Mouse (Mus musculus) A20 (cell line): ENCODE data around the gene Arpc1a.
"Not testable (repeated sequence)": the region's sequence is repeated elsewhere in the genome, so short reads cannot be mapped to it uniquely, and the experiment has no call there.

Experiments used
- DNase-seq: peaks from one replicate; pipeline ENCODE4 v3.0.0-alpha.2; 2011; ENCODE audit warnings: low read depth, low spot score

Gene Arpc1a

DNA sequence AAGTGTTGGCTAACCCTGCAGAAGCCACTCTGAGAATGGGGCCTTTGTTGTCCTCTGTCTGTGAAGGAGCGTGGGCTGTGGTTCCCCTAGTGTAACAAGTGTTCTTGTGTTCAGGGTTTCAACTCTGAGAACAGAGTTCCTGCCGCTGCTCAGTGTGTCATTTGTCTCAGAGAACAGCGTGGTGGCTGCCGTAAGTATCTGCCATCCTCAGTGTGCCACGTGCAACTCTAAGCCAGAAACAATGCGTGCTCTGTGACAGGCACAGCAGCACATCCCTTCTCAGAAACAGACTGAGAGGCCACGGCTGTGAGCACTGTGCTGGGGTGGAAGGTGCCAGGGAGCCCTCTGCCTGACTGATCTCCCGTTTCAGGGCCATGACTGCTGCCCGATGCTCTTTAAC lies 20.7 kb downstream of the Arpc1a start:
- DNase-seq: no peak

DNA sequence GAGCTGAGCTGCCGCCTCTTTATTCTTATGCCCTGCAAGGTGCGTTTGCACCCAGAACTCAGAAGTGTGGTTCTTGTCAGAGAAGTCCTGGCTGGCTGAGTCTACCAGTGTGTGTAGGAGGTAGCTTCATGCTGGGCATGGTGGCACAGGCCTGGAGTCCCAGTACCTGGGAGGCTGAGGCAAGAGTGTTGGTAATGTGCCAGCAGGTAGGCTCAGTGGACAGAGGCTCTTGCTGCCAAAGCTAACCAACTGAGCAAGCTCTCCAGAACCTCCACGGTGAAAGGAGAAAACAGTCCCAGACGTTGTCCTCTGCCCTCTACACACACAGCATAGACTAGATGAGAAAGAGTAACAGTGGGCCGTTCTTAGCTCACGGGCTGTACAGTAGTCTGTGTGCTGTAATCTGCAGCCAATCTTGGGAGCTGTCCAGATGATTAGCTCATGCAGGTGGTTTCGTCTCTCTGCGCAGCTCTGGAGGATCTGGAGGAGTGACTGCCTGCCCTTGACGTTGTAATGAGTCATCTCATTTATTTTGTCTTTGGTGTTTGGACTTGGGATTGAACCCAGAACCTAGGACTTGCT lies 22.2 kb downstream of the Arpc1a start:
- no peak for DNase-seq

DNA sequence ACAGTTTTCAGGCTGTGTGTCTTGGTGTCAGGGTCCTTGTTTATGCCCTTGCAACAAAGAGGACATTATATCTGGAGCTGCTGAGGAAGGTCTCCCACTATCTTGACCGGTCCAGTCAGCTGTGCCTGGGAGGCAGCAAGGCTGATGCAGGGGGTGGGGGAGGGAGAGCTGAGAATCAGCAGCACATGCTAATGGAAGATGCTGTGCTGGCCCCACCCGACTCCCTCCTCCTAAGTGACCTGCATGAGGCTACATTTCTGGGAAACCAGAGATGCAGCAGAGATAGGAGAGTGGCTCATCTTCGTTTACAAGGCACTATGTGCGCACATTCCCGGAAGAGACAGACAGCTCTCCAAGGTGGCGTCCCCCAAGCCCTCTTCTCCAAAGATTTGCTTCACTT lies 26.8 kb downstream of the Arpc1a start:
- DNase-seq: no peak

DNA sequence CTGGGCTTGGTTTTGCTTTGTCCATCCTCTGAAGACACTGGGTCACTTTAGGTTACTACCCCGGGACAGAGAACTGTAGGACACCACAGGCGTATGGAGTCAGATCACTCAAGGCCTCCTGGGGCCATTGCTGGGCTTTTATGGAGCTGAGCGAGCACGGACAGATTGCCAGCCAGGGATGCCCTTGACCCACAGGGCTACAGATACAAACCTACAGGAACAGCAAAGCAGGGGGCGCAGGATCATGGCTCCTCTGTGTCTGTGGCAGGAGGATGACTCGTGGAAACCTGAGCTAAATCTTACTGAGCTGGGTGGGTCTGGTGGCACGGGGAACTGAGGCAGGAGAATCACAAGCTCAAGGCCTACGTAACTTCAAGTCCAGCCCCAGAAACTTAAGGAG lies 28.9 kb downstream of the Arpc1a start:
- no peak for DNase-seq

DNA sequence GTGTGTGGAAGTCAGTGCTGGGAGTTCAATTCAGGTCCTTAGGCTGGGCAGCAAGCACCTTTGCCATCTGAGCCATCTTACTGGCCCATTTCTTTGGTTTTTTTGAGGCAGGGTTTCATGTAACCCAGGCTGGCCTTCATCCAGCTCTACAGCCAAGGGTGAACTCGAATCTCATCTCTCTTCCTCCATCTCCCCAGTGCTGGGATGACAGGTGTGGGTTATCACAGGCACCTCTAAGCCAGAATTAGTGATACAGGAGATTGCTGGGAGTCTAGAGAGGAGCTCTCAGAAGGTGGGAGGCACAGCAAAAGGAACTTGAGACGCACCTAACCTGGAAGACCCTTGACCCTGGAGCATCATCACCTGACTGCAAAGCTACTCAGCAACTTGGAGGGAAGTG lies 29.8 kb downstream of the Arpc1a start:
- no peak for DNase-seq

DNA sequence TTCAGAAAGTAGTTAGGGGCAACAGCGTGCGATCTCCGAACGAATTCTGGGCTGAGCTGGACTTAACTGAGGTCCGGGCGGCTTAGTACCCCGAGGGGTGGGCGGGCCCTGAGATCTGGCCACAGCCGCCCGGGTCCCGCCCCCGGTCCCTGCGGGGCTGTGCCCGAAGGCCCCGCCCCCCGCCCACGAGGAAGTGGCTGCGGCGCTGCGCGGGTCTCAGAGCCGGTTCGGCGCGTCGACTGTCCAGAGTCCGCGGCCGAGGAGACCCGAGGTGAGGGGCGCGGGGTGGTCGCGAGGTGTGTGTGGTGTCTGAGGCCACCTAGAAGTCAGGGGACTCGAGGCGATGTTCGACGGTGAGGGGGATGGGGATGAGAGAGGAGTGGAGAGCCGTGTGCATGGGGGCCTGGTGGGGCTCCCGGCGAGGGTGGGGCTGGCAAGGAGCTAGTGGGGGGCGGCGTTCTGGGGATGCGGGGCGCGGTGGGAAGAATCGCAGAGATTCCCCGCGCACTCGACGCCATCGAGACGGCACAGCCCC lies 30.5 kb downstream of the Arpc1a start, which contains the start of gene Arpc1b:
Arpc1b (plus strand) TSS at position 145 of the 535 bp plus-strand sequence.
- peak; percentile 91 for DNase-seq

DNA sequence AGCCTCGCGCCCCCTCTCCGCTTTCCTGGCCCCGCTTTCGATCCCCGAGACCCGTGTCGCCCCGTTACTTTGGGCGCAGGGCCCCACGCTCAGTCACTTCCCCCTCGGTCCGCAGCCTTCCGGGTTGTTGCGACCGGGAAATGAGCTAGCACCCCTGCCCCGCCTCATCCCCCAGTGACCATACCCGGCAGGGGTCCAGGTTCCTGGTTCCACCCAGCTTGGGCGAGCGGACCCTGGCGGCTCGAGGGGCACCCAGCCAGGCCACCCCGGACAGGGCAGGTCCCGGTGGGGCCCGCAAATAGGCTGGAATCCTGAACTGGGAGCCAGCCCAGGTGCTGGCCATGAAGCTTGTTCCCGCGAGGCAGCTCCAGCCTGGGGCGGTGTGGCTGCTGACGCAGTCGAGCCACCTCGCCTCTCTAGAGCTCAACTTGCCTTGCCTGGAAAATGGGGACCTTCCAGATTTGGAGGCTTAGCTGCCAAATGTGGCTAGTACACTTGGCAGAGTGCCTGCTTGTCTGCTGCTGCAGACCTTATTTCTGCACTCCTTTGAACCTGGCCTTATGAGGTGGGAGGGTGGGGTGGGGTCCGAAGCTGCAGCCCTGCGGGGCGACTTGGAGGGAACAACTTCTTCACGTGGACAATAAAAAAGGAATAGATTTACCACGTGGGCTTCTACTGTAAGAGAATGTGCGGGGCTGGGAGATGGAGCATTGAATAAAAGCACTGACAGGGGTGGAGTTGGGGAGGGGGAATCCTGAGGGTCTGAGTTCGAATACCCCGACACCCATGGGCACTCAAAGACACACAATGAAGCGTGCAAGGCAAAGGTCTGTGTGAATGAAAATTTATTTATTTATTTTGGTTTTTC lies 31.2 kb downstream of the Arpc1a start:
- peak; percentile 91 for DNase-seq

DNA sequence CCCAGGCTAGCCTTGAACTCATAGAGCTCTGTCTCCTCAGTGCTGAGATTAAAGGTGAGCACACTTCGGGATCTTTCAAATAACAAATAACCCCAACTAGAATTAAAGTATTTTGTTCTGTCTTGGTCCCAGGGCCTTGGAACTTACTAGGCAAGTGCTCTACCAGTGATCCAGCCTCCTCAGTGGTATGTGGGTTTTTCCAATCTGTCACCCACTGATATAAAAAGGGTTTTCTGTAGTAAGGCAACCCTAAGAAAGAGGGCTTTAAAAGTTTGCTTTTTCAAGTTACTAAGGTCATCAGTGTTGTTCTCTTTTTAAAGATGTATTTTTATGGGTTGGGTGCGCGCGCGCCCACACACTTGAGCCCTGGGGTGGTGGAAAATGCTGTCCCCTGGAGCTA lies 32.1 kb downstream of the Arpc1a start:
- DNase-seq: no peak

DNA sequence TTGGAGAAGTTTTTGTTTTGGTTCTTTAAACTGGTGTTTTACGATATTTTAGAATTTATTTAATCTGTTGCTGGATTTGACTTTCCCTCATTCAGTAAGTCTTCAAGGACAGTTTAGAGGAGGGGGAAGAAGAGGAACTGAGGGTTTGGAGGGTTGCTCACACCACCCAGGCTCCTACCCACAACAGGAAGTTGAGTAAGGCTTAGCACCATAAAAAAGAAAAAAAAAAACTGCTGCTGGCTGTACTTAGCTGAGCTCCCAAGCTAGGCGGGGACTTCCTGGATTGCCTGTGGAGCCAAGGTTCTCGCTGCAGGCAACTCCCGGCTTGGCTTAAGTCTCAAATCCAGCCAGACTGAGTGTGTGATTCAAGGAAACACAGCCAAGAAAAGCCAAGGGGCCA lies 32.7 kb downstream of the Arpc1a start:
- DNase-seq: peak; percentile 82

DNA sequence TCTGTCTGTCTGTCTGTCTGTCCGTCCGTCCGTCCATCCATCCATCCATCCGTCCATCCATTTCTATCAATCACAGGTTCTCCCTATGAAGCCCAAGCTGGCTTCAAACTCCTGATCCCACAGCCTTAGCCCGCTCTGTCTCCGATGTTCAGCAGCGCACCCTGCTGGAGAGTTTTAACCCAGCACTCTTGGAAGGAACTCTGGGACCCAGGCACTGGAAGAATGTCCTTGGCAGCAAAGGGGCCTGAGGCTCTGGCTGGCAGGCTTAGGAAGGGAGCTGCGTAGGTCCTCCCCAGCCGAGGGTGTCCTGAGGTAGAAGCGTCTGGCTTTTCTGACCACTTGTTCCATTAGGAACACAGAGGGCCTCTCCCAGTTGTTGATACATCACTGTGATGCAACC lies 33.3 kb downstream of the Arpc1a start:
- DNase-seq: peak; percentile 54

DNA sequence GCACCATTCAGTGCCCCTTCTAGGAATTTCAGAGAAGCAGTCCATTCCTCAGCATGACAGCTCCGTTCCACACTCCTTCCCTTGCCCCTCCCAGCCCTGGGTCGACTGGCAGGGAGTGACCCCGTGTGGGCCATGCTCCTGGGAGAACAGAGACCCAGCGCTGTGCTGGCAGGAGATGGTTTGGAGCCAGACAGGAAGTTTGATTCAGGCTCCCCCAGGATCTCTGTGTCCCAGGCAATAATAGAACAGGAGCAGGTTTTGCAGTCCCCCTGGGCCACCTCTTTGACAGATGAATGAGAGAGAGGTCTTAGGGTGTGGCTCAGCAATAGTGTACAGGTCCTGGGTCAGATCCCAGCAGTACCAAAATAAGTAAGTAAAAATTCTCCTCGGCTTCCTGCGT lies 34.4 kb downstream of the Arpc1a start:
- no peak for DNase-seq

DNA sequence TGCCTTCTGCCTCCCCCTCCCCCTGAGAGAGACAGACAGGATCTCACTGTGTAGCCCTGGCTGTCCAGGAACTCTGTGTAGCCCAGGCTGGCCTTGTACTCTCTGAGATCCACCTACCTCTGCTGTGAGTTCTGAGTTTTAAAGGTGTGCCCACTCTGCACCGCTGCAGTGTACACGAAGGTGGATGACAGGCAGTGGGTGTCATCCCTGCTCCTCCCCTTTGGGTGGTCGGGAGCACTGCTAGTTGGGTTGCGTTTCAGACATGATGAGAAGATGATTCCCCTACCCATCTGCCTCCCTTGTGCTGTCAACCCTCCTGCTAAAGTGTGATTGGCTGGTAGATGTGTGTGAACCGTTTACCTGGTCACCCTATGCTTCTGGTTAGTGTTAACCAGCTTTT lies 34.8 kb downstream of the Arpc1a start:
- no peak for DNase-seq

DNA sequence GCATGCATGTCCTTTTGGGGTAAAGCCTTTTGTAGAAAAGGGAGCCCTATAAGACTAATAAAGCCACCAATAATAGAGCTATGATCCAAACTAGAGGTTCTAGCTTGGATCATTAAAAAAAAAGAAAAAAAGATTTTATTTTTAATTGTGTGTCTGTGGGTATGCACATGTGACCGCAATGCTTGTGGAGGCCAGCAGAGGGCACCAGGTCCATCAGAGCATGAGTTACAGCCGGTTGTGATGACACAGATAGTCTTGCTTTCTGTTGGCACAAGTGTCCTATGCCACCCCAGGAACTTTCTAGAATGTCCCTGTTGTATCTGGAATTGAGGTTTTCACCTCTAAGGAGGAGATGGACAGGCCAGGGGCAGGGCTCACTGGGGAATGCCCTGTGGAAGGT lies 35.8 kb downstream of the Arpc1a start:
- peak; percentile 56 for DNase-seq

DNA sequence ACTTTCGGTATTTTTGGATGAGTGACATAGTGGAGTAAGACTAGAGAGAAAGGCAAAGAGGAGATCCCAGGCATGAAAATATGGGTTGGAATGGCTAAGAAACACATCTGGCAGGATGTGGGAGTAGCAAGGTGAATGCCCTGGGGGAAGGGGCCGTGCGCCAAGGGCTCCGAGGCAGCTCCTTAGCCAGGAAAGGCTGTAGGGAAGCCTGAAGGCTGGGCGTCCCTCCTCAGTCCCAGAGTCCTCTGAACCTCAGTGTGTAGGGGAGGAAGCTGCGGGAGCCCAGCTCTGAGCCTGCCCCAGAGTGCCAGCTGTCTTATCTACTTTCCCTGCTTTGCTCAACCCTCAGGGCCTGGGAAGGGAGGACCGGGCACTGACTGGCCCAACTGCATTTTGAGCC lies 37.3 kb downstream of the Arpc1a start:
- no peak for DNase-seq

DNA sequence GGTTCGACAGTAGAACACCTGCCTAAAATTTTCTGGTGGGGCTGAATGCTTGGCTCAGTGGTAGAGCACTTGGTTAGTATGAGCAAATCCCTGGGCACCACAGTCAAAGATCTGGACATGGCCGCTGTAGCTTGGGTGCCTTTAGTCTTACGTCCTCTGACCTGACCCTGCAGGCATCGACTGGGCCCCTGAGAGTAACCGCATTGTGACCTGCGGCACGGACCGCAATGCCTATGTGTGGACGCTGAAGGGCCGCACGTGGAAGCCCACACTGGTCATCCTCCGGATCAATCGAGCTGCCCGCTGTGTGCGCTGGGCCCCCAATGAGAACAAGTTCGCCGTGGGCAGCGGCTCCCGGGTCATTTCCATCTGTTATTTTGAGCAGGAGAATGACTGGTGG lies 39.8 kb downstream of the Arpc1a start:
- DNase-seq: no peak

DNA sequence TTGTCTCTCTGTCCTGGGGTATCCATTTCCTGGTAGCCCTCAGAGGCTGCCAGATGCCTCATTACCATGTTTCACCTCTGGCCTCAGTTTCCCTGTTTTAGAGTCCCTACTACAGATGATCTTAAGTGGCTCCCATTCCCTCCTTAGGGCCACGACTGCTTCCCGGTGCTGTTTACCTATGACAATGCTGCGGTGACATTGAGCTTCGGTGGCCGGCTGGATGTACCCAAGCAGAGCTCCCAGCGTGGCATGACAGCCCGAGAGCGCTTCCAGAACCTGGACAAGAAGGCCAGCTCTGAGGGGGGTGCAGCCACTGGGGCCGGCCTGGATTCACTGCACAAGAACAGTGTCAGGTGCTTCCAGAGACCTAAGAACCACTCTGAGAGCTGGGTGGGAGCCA lies 43.0 kb downstream of the Arpc1a start:
- no peak for DNase-seq

DNA sequence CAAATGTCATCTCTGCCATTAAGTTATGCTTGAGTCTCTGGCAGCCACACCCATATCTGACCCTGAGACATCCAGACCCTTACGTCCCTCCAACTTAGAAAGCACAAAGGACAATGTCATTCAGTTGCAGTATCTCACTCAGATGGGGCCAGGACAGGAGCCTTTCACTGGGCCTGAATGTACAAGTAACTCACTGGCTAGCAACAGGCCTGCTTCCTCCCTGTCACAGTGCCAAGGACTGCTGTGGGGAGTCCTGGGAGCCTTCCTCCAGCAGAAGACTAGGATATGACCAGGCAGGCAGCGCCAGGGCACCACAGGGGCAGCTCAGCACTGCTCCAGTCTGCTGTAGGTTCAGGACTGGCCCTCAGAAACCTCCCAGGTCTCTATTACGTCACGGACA lies 45.5 kb downstream of the Arpc1a start:
- no peak for DNase-seq

DNA sequence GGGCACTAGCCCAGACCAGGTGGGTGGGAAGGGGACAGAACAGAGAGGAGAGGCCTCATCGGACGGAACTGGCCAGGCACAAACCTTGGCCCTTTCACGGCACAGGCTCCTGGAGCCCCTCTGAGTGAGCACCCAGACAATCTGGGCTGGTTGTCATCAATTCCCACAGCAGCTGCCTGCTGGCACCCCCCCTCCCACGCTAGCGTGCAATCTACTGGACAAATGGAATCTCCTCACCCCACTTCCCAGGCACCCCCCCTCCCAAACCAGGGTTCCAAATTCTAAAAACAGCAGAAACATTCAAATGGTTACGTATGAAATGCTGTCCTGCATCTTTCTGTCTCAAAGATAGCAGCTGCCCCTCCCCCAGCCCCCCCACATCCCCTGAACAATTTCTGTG lies 46.1 kb downstream of the Arpc1a start:
- not testable (repeated sequence) for DNase-seq

DNA sequence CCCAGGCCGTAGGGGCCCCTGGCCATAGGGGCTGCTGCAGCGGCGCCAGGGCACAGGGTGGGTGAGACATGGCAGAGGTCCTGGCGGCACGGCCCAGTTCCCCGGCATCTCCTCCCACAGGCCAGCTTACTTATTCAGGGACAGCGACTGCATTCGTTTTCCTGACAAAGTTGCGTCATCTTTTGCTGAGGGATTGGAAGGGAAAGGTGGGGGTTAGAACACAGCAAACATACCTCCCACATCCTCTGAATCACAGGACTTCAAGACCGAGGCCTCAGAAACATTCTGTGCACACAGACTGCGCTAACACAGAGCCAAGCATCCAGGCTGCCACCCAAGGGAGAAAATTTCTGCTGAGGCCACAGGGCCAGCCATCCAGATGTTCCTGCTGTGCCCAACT lies 46.6 kb downstream of the Arpc1a start:
- no peak for DNase-seq

DNA sequence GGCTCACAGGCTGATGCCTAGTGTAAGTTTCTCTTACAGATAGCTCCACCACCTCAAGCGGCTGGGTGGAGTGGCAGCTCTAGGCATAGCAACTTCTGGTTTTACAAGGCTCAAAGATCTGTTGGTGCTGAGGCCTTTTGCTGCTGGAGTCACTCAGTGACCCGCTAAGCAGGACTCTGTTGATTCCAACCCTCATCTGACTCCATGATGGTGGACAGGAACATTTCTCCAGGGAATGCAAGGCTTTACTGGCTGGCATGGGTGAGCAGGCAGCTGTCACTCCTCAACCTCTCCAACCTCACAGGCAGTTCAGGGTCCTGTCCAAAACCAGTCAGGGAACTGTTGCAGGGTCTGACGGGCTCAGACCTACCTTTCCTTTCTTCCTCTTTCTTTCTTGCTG lies 47.4 kb downstream of the Arpc1a start:
- DNase-seq: no peak

DNA sequence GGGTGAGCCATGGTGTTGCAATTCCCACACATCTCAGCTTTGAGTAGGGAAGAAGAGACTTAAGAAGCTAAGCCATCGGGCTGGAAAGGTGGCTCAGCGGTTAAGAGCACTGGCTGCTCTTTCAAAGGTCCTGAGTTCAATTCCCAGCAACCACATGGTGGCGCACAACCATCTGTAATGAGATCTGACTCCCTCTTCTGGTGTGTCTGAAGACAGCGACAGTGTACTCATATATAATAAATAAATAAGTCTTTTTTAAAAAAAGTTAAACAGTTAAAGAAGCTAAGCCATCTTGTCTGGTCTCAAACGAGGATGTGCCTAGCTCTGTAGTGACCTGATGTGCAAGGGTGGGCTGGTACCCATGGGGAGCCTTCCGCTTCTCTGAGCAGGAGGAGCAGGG lies 49.6 kb downstream of the Arpc1a start:
- DNase-seq: not testable (repeated sequence)

DNA sequence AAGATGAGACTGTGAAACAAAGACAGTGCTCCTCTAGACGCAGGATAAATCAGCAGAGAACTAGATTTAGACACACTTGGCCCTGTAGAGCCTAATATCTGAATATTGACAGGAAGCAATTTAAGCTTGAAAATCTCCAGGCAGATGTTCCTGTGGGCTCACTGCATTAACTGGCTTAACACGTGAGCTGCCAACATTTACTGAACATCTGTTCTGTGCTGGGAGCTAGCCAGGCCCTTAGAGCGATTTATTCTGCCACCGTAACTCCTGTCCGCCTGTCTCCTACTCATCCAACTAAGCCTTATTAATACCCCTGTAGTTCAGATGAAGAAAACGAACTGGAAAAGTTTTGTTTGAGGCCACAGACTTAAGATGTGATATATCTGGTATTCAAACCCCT lies 55.2 kb downstream of the Arpc1a start:
- peak; percentile 32 for DNase-seq
